Mouse (Mus musculus): ENCODE data around the gene Itgb3bp.
A peak's percentile ranks its signal among the peaks of the same experiment; 100 is the strongest.

Itgb3bp gene

GRCm38 (mm10) chr4:99934859-99935258 lies 5.2 kb upstream of the Itgb3bp start:
- no peak for DNase-seq (ENCODE audit: extremely low read depth, insufficient read length, low spot score)

GRCm38 (mm10) chr4:99931807-99932206 lies 2.2 kb upstream of the Itgb3bp start:
- no peak for DNase-seq (ENCODE audit: extremely low read depth, insufficient read length, low spot score)

GRCm38 (mm10) chr4:99931240-99931580 lies 1.6 kb upstream of the Itgb3bp start:
- DNase-seq (ENCODE audit: extremely low read depth, insufficient read length, low spot score): no peak

GRCm38 (mm10) chr4:99930518-99931239 lies 1.1 kb upstream of the Itgb3bp start:
- DNase-seq (ENCODE audit: extremely low read depth, insufficient read length, low spot score): no peak

GRCm38 (mm10) chr4:99929149-99929612 lies 432 bp downstream of the Itgb3bp start, which contains the start of gene Pgm1:
Gene Pgm1, plus strand, starts transcription at chr4:99929414.
- peak; percentile 88 for DNase-seq (ENCODE audit: extremely low read depth, insufficient read length, low spot score)

- no peak for DNase-seq (ENCODE audit: extremely low read depth, insufficient read length, low spot score)
These were observed 1.1 kb downstream of the Itgb3bp start for GRCm38 (mm10) chr4:99928521-99928920.

GRCm38 (mm10) chr4:99926380-99926779 lies 3.2 kb downstream of the Itgb3bp start:
- DNase-seq (ENCODE audit: extremely low read depth, insufficient read length, low spot score): no peak

GRCm38 (mm10) chr4:99913894-99914451 lies 15.6 kb downstream of the Itgb3bp start:
- no peak for DNase-seq (ENCODE audit: extremely low read depth, insufficient read length, low spot score)

GRCm38 (mm10) chr4:99882405-99882804 lies 47.2 kb downstream of the Itgb3bp start:
- no peak for DNase-seq (ENCODE audit: extremely low read depth, insufficient read length, low spot score)

- DNase-seq (ENCODE audit: extremely low read depth, insufficient read length, low spot score): no peak
These were observed 47.7 kb downstream of the Itgb3bp start for GRCm38 (mm10) chr4:99881882-99882281.

GRCm38 (mm10) chr4:99829094-99830073 lies 100.2 kb downstream of the Itgb3bp start, which contains the start of gene Efcab7:
Gene Efcab7, plus strand, starts transcription at chr4:99829198.
- peak; percentile 82 for DNase-seq (ENCODE audit: extremely low read depth, insufficient read length, low spot score)

GRCm38 (mm10) chr4:99828739-99829093 lies 100.9 kb downstream of the Itgb3bp start:
- DNase-seq (ENCODE audit: extremely low read depth, insufficient read length, low spot score): no peak

GRCm38 (mm10) chr4:99828337-99828736 lies 101.3 kb downstream of the Itgb3bp start:
- no peak for DNase-seq (ENCODE audit: extremely low read depth, insufficient read length, low spot score)

GRCm38 (mm10) chr4:99816697-99817460 lies 112.7 kb downstream of the Itgb3bp start:
- DNase-seq (ENCODE audit: extremely low read depth, insufficient read length, low spot score): peak; percentile 10

GRCm38 (mm10) chr4:99792365-99792764 lies 137.2 kb downstream of the Itgb3bp start:
- DNase-seq (ENCODE audit: extremely low read depth, insufficient read length, low spot score): no peak

GRCm38 (mm10) chr4:99773041-99773440 lies 156.6 kb downstream of the Itgb3bp start:
- no peak for DNase-seq (ENCODE audit: extremely low read depth, insufficient read length, low spot score)

- DNase-seq (ENCODE audit: extremely low read depth, insufficient read length, low spot score): no peak
These were observed 159.1 kb downstream of the Itgb3bp start for GRCm38 (mm10) chr4:99770555-99770954.

GRCm38 (mm10) chr4:99766753-99767152 lies 162.9 kb downstream of the Itgb3bp start:
- no peak for DNase-seq (ENCODE audit: extremely low read depth, insufficient read length, low spot score)

GRCm38 (mm10) chr4:99766303-99766702 lies 163.3 kb downstream of the Itgb3bp start:
- DNase-seq (ENCODE audit: extremely low read depth, insufficient read length, low spot score): no peak

- DNase-seq (ENCODE audit: extremely low read depth, insufficient read length, low spot score): no peak
These were observed 177.2 kb downstream of the Itgb3bp start for GRCm38 (mm10) chr4:99752426-99752825.

All from 3134 (cell line).